Mouse (Mus musculus) stomach, postnatal 0 days (tissue): ENCODE measurements around the gene Mblac2. TPM values are rescaled to one million over a fixed set of nuclear protein-coding genes. Genes with fewer than 3 reads are reported as not detected.

Experiments
- ATAC-seq: fragments of 200-750 bp; cut with Nextera tagmentation; 2 replicates; pipeline ENCODE4 v1.8.0; 2017; ENCODE audit not compliant: low FRiP score, low TSS enrichment
- DNase-seq: peaks from one replicate; pipeline ENCODE4 v3.0.0-alpha.2; 2016; ENCODE audit warnings: low spot score
- H3K27ac ChIP-seq: fragments of 300-500 bp; sonication (generic); replicated peaks from 2 replicates; pipeline ENCODE4 v1.5.1; 2014; ENCODE audit warnings: mild to moderate bottlenecking, control low read depth
- H3K27me3 ChIP-seq: fragments of 300-500 bp; sonication (generic); 2 replicates; pipeline ENCODE4 v1.6.1; 2014; ENCODE audit warnings: low read length; ENCODE audit not compliant: control insufficient read depth, insufficient read depth
- H3K36me3 ChIP-seq: fragments of 300-500 bp; sonication (generic); 2 replicates; pipeline ENCODE4 v1.6.1; 2014; ENCODE audit warnings: low read length, mixed read lengths; ENCODE audit not compliant: control insufficient read depth, insufficient read depth
- H3K4me1 ChIP-seq: fragments of 300-500 bp; sonication (generic); replicated peaks from 2 replicates; pipeline ENCODE4 v1.6.1; 2014; ENCODE audit warnings: antibody characterized with exemption; ENCODE audit not compliant: control insufficient read depth, insufficient read depth
- H3K4me2 ChIP-seq: fragments of 300-500 bp; sonication (generic); replicated peaks from 2 replicates; pipeline ENCODE4 v1.6.1; 2014; ENCODE audit warnings: low read depth, mild to moderate bottlenecking, control low read depth, moderate library complexity
- H3K4me3 ChIP-seq: fragments of 300-500 bp; sonication (generic); 2 replicates; pipeline ENCODE4 v1.5.1; 2014; ENCODE audit warnings: low read depth, low read length, control low read depth
- H3K9ac ChIP-seq: fragments of 300-500 bp; sonication (generic); 2 replicates; pipeline ENCODE4 v1.6.1; 2014; ENCODE audit warnings: mild to moderate bottlenecking, low read length, control low read depth, mixed read lengths
- H3K9me3 ChIP-seq: fragments of 300-500 bp; sonication (generic); 2 replicates; pipeline ENCODE4 v1.6.1; 2016; ENCODE audit warnings: low read length; ENCODE audit not compliant: control insufficient read depth
- CTCF ChIP-seq: IDR thresholded peaks from 2 replicates; pipeline ENCODE4 v1.5.1; 2016; ENCODE audit warnings: antibody characterized with exemption, low read depth, mild to moderate bottlenecking, moderate library complexity
- EP300 ChIP-seq: optimal IDR thresholded peaks from 2 replicates; pipeline ENCODE3; 2016; ENCODE audit warnings: antibody characterized with exemption
- WGBS: fragments of 180-500 bp; shearing (Covaris S2); extraction: QIAGEN DNeasy Blood & Tissue Kit; methylation state at CpG from one replicate; pipeline ENCODE4 v1.1.7; 2014; 5-methylcytosine and 5-hydroxymethylcytosine counted together
- polyA plus RNA-seq: library from polyadenylated mRNA; unstranded; fragments of >200 nt; fragmentation: Nextera tagmentation; extraction: Ambion mirVana; gene quantifications from 2 replicates; pipeline ENCODE4 v1.2.1, GENCODE M21; 2015

Gene Mblac2
- polyA plus RNA-seq, 1 experiment from 2014 or later: 11.1 TPM

- DNase-seq (no peak), ATAC-seq (no peak)
- no peak overlapping the region for H3K27ac ChIP-seq
- no peak overlapping the region for H3K9ac ChIP-seq
- H3K4me3 ChIP-seq: no peak overlapping the region
- H3K4me2 ChIP-seq: no peak overlapping the region
- H3K27me3 ChIP-seq: no peaks in the 10 kb centered on the region
- H3K36me3 ChIP-seq: no peaks in the 10 kb centered on the region
- H3K9me3 ChIP-seq: no peaks in the 10 kb centered on the region
- WGBS: 93% methylated on average over 12 of the region's 12 CpGs
- TF ChIP-seq EP300 (no peak), CTCF (no peak)
- no peaks in the 10 kb centered on the region for H3K4me1 ChIP-seq
Observed at GRCm38 (mm10) chr13:81694446-81694845, 16.7 kb upstream of the Mblac2 start.

- H3K4me2 ChIP-seq: no peak overlapping the region
- DNase-seq: no peak
- WGBS: 84% methylated on average over 7 of the region's 7 CpGs
- H3K9ac ChIP-seq: no peak overlapping the region
- H3K4me1 ChIP-seq: no peaks in the 10 kb centered on the region
- no peak overlapping the region for H3K27ac ChIP-seq
- no peak overlapping the region for H3K4me3 ChIP-seq
- no peaks in the 10 kb centered on the region for H3K27me3 ChIP-seq
- TF ChIP-seq CTCF: no peak
- no peak for TF ChIP-seq EP300
- ATAC-seq: no peak
- no peaks in the 10 kb centered on the region for H3K9me3 ChIP-seq
- H3K36me3 ChIP-seq: no peaks in the 10 kb centered on the region
Observed at GRCm38 (mm10) chr13:81703148-81703547, 8.0 kb upstream of the Mblac2 start.

- Histone ChIP-seq H3K27me3 (no peaks in the 10 kb centered on the region), H3K9me3 (no peaks in the 10 kb centered on the region), H3K4me1 (no peaks in the 10 kb centered on the region), H3K4me3 (no peak overlapping the region), H3K4me2 (no peak overlapping the region), H3K36me3 (no peaks in the 10 kb centered on the region), H3K9ac (no peak overlapping the region), H3K27ac (no peak overlapping the region)
- TF ChIP-seq EP300 (no peak), CTCF (no peak)
- ATAC-seq: no peak
- WGBS: 66% methylated on average over 9 of the region's 9 CpGs
- no peak for DNase-seq
Observed at GRCm38 (mm10) chr13:81703621-81704020, 7.5 kb upstream of the Mblac2 start.

GRCm38 (mm10) chr13:81706311-81706710 lies 4.8 kb upstream of the Mblac2 start:
- no peaks in the 10 kb centered on the region for H3K9me3 ChIP-seq
- ATAC-seq (no peak), DNase-seq (no peak)
- WGBS: 82% methylated on average over 5 of the region's 5 CpGs
- H3K4me1 ChIP-seq: no peaks in the 10 kb centered on the region
- H3K27me3 ChIP-seq: no peaks in the 10 kb centered on the region
- no peak overlapping the region for H3K4me2 ChIP-seq
- no peak overlapping the region for H3K27ac ChIP-seq
- no peak overlapping the region for H3K9ac ChIP-seq
- H3K36me3 ChIP-seq: no peaks in the 10 kb centered on the region
- no peak overlapping the region for H3K4me3 ChIP-seq
- TF ChIP-seq CTCF (no peak), EP300 (no peak)

GRCm38 (mm10) chr13:81709805-81710204 lies 1.3 kb upstream of the Mblac2 start:
- Histone ChIP-seq H3K36me3 (no peaks in the 10 kb centered on the region), H3K4me3 (peak overlapping the region; percentile 76), H3K4me1 (no peaks in the 10 kb centered on the region), H3K27ac (peak overlapping the region; percentile 5; the same call in 1 of the 2 replicates), H3K27me3 (no peaks in the 10 kb centered on the region), H3K4me2 (peak overlapping the region; percentile 99), H3K9ac (no peak overlapping the region; the same call in 1 of the 2 replicates), H3K9me3 (no peaks in the 10 kb centered on the region)
- DNase-seq: no peak
- TF ChIP-seq CTCF: no peak
- no peak for ATAC-seq
- 32% methylated on average over 4 of the region's 4 CpGs for WGBS

GRCm38 (mm10) chr13:81710266-81710665 lies 875 bp upstream of the Mblac2 start:
- Histone ChIP-seq H3K27me3 (no peaks in the 10 kb centered on the region), H3K36me3 (no peaks in the 10 kb centered on the region), H3K4me2 (peak overlapping the region; percentile 99), H3K4me3 (peak overlapping the region; percentile 76), H3K9me3 (no peaks in the 10 kb centered on the region), H3K9ac (peak overlapping the region; percentile 74), H3K27ac (peak overlapping the region; percentile 93), H3K4me1 (no peaks in the 10 kb centered on the region)
- WGBS: under 1% methylated on average over 7 of the region's 7 CpGs
- TF ChIP-seq EP300 (no peak), CTCF (no peak)
- DNase-seq: no peak
- ATAC-seq: no peak
